ENCODE assay signal across 12 mouse cellular contexts in genomic region chr13:90797209-90797608, GRCm38 (mm10).
"Had no signal": no experiment of that assay in that cellular context is flagged by ENCODE, and none has a peak within 500 bp of the region (broad histone marks: within the 10 kb centered on the region; RNA-seq: fewer than 3 reads in every experiment).

No protein-coding gene starts in this region.

- H3K9me3 ChIP-seq: limb, embryonic 10.5 days; liver, embryonic 15.5 days; midbrain, embryonic 15.5 days; neural tube, embryonic 13.5 days had no signal

- H3K4me1 ChIP-seq: liver, embryonic 15.5 days; megakaryocyte, embryonic 14.5 days; midbrain, embryonic 15.5 days had no signal

- H3K36me3 ChIP-seq: limb, embryonic 10.5 days; liver, embryonic 15.5 days; midbrain, embryonic 15.5 days; neural tube, embryonic 13.5 days had no signal

- H3K27me3 ChIP-seq: liver, embryonic 15.5 days; megakaryocyte, embryonic 14.5 days; midbrain, embryonic 15.5 days; neural tube, embryonic 13.5 days had no signal

- H3K4me3 ChIP-seq: left cerebral cortex, adult 2 months; limb, embryonic 10.5 days; liver, embryonic 15.5 days; megakaryocyte, embryonic 14.5 days; midbrain, embryonic 15.5 days; neural tube, embryonic 13.5 days had no signal

- H3K27ac ChIP-seq: left cerebral cortex, adult 2 months; limb, embryonic 10.5 days; liver, embryonic 15.5 days; macrophage; midbrain, embryonic 15.5 days; neural tube, embryonic 13.5 days had no signal

- DNase-seq: kidney, postnatal 14 days; lung, adult 2 months; retina, postnatal 1 day; right cerebral cortex, postnatal 4 days; spleen, adult 18-20 months had no signal
